Mouse (Mus musculus) thymus, adult 2 months (tissue): ENCODE measurements around the gene Ube2d1. TPM values are rescaled to one million over a fixed set of nuclear protein-coding genes. Genes with fewer than 3 reads are reported as not detected.
A peak's percentile ranks its signal among the peaks of the same experiment; 100 is the strongest.

Source experiments
- DNase-seq: peaks from one replicate; pipeline ENCODE4 v3.0.0; 2021
- H3K27ac ChIP-seq: fragments of 200-500 bp; 2 replicates; pipeline ENCODE4 v1.5.1; 2012; ENCODE audit warnings: low read length, control low read depth; ENCODE audit not compliant: control insufficient read depth, insufficient read depth
- H3K27me3 ChIP-seq: fragments of 200-500 bp; 2 replicates; pipeline ENCODE4 v1.6.1; 2012; ENCODE audit warnings: mild to moderate bottlenecking, low read length, moderate library complexity, mixed read lengths; ENCODE audit not compliant: control insufficient read depth, insufficient read depth
- H3K36me3 ChIP-seq: fragments of 200-500 bp; 2 replicates; pipeline ENCODE4 v1.6.1; 2012; ENCODE audit warnings: mild to moderate bottlenecking, low read length, moderate library complexity; ENCODE audit not compliant: control insufficient read depth, insufficient read depth
- H3K4me1 ChIP-seq: fragments of 200-500 bp; replicated peaks from 2 replicates; pipeline ENCODE4 v1.6.1; 2012; ENCODE audit warnings: low read length; ENCODE audit not compliant: control insufficient read depth, insufficient read depth
- H3K4me3 ChIP-seq: fragments of 200-500 bp; 2 replicates; pipeline ENCODE4 v1.5.1; 2012; ENCODE audit warnings: mild to moderate bottlenecking, low read length, control low read depth, moderate library complexity; ENCODE audit not compliant: control insufficient read depth, insufficient read depth
- CTCF ChIP-seq: fragments of 200-500 bp; IDR thresholded peaks from 2 replicates; pipeline ENCODE4 v1.5.1; 2012; ENCODE audit warnings: mild to moderate bottlenecking, control low read depth, low read length, moderate library complexity, borderline replicate concordance; ENCODE audit not compliant: control insufficient read depth, poor library complexity, insufficient read depth; ENCODE audit errors: extremely low read depth
- POLR2A ChIP-seq: fragments of 200-500 bp; IDR thresholded peaks from 2 replicates; pipeline ENCODE4 v1.6.1; 2012; ENCODE audit warnings: mild to moderate bottlenecking, low read length, control low read depth, moderate library complexity; ENCODE audit not compliant: control insufficient read depth, poor library complexity, insufficient read depth; ENCODE audit errors: extremely low read depth
- WGBS: fragments of 180-500 bp; shearing (Covaris S2); methylation state at CpG from one replicate; pipeline ENCODE4 v1.1.7; 2018; 5-methylcytosine and 5-hydroxymethylcytosine counted together
- polyA plus RNA-seq: library from polyadenylated mRNA; depleted of rRNA; stranded (reverse); fragments of >200 nt; gene quantifications from 2 replicates; pipeline ENCODE4 v1.2.3, GENCODE M21; 2012

The Ube2d1 gene
- polyA plus RNA-seq, 1 experiment, result 90.4 TPM

GRCm38 (mm10) chr10:71246956-71247355 is 38.1 kb downstream of the Ube2d1 start:
- Histone ChIP-seq H3K27ac (peak overlapping the region; percentile 72; the same call in 1 of the 2 replicates), H3K4me3 (no peak overlapping the region; the same call in 1 of the 2 replicates), H3K4me1 (peaks cover 3% of the 10 kb centered on the region; the same call in 1 of the 2 replicates), H3K36me3 (no peaks in the 10 kb centered on the region), H3K27me3 (no peaks in the 10 kb centered on the region)
- TF ChIP-seq POLR2A (no peak), CTCF (no peak)
- 9% methylated on average over 7 of the region's 7 CpGs for WGBS
- DNase-seq, result peak; percentile 13

GRCm38 (mm10) chr10:71239479-71240120 is 45.5 kb downstream of the Ube2d1 start:
- H3K4me3 ChIP-seq, result no peak overlapping the region
- WGBS, result 4% methylated on average over 6 of the region's 6 CpGs
- TF ChIP-seq POLR2A, result no peak
- no peak for TF ChIP-seq CTCF
- H3K4me1 ChIP-seq, result peaks cover 5% of the 10 kb centered on the region
- no peak overlapping the region; the same call in 1 of the 2 replicates for H3K27ac ChIP-seq
- peaks cover 7% of the 10 kb centered on the region for H3K36me3 ChIP-seq
- DNase-seq, result peak; percentile 43
- H3K27me3 ChIP-seq, result no peaks in the 10 kb centered on the region

DNA sequence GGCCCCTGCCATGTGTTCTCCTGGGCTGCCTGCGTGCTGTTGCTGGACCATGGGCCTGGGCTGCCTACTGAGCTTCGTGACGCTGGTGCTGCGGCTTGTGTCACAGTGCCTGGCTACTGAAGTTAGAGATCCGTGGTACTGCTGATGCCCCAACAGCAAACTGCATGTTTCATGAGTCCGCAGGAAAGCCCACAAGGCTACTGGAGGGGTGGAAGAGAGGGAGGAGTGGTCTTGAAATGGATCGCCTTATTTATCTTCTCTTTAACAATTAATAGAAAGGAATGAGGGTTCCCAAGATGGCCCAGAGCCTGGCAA is 46.9 kb downstream of the Ube2d1 start, which contains the start of gene Tfam:
TSS of gene Tfam (minus strand) at position 41 of the 315 bp plus-strand sequence.
- WGBS, result 8% methylated on average over 7 of the region's 7 CpGs
- peaks cover 19% of the 10 kb centered on the region for H3K36me3 ChIP-seq
- TF ChIP-seq CTCF (no peak), POLR2A (no peak)
- H3K27ac ChIP-seq, result peak within 1 kb of the TSS; percentile 89
- DNase-seq, result no peak
- H3K27me3 ChIP-seq, result no peaks in the 10 kb centered on the region
- H3K4me1 ChIP-seq, result peaks cover 5% of the 10 kb centered on the region
- H3K4me3 ChIP-seq, result peak within 1 kb of the TSS; percentile 94

DNA sequence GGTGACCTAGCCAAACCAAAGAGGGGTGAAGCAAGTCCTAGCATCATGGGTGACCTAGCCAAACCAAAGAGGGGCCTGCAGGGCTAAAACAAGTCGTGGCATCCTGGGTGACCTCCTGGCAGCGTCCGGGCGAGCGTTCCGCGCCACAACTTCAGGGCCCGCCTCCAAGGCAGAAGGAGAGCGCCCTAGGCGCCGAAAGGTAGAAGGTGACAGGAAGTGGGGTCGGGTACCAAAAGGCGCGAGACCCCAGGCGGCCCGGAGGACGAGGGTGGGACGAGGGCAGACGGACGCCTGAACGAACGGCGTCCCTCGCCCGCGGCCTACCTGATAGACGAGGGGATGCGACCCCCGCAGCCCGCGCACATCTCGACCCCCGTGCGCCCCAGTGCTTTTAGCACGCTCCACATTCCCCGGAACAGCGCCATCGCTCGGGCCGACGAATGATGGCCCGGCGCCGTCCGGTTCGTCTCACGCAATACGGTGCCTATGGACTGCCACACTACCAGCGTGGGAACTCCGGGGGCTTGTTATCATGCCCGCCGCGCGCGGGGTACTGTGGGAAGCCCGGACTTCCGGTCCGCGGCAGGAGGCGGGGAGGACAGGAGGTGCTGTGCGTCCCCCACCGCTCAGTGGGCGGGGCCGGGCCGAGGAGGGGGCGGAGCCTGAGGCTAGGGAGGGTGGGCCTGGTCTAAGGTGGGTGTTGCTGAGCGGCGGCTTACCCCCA is 47.4 kb downstream of the Ube2d1 start:
- H3K4me1 ChIP-seq, result peaks cover 5% of the 10 kb centered on the region
- under 1% methylated on average over 68 of the region's 68 CpGs for WGBS
- H3K4me3 ChIP-seq, result peak overlapping the region; percentile 94
- H3K27ac ChIP-seq, result peak overlapping the region; percentile 68
- DNase-seq, result peak; percentile 99
- H3K36me3 ChIP-seq, result peaks cover 24% of the 10 kb centered on the region
- TF ChIP-seq CTCF (0 out of 2 replicates have a peak, but pooled peaks have one; percentile 42), POLR2A (peak; percentile 90)
- no peaks in the 10 kb centered on the region for H3K27me3 ChIP-seq

- Histone ChIP-seq H3K4me1 (peaks cover 4% of the 10 kb centered on the region), H3K4me3 (no peak overlapping the region), H3K36me3 (peaks cover 50% of the 10 kb centered on the region), H3K27me3 (no peaks in the 10 kb centered on the region), H3K27ac (no peak overlapping the region)
- TF ChIP-seq CTCF (no peak), POLR2A (no peak)
- WGBS, result 98% methylated on average over 8 of the region's 8 CpGs
- DNase-seq, result no peak
Measured at GRCm38 (mm10) chr10:71234071-71234470, 51.0 kb downstream of the Ube2d1 start.

- Histone ChIP-seq H3K4me3 (no peak overlapping the region), H3K27me3 (no peaks in the 10 kb centered on the region), H3K27ac (no peak overlapping the region), H3K4me1 (no peaks in the 10 kb centered on the region), H3K36me3 (peaks cover 37% of the 10 kb centered on the region)
- 57% methylated on average over 7 of the region's 7 CpGs for WGBS
- peak; percentile 82 for DNase-seq
- no peak for TF ChIP-seq POLR2A
- peak; percentile 77; the same call in 1 of the 2 replicates for TF ChIP-seq CTCF
Measured at GRCm38 (mm10) chr10:71225894-71226293, 59.2 kb downstream of the Ube2d1 start.

DNA sequence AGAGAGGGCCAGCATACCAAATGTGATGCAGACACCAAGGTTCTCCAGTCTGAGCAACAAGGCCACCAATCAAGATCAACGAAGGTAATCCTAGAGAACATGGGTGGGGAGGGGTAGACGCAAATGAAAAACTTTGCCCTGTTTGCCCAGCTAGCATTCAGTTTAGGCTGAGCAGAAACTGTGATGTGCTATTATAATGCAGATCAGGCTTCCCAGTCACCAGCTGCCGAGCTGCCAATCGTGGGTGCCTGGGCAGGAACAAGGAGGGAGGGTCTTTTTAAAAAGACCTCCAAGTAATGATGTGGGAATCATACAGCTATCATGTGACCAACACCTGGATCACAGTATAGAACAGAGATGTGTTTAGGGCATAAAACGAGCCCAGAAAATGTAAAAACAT is 62.0 kb downstream of the Ube2d1 start:
- DNase-seq, result no peak
- TF ChIP-seq POLR2A, result no peak
- no peak for TF ChIP-seq CTCF
- Histone ChIP-seq H3K36me3 (peaks cover 13% of the 10 kb centered on the region), H3K4me3 (no peak overlapping the region), H3K4me1 (peaks cover 8% of the 10 kb centered on the region), H3K27ac (no peak overlapping the region), H3K27me3 (no peaks in the 10 kb centered on the region)
- WGBS, result 96% methylated on average over 5 of the region's 5 CpGs
